Mouse (Mus musculus) ES-Bruce4 (cell line): ENCODE data around the gene Pnldc1. TPM values are rescaled to one million over a fixed set of nuclear protein-coding genes. Genes with fewer than 3 reads are reported as not detected.

ENCODE experiments used
- H3K27ac ChIP-seq: 2 replicates; pipeline ENCODE4 v1.5.1; 2012; ENCODE audit warnings: low read length, inconsistent platforms; ENCODE audit not compliant: insufficient read depth
- H3K27me3 ChIP-seq: 2 replicates; pipeline ENCODE4 v1.6.1; 2012; ENCODE audit warnings: mild to moderate bottlenecking, low read length, inconsistent platforms; ENCODE audit not compliant: control insufficient read depth, poor library complexity, insufficient read depth, severe bottlenecking
- H3K36me3 ChIP-seq: 2 replicates; pipeline ENCODE4 v1.6.1; 2012; ENCODE audit warnings: inconsistent platforms, mild to moderate bottlenecking, low read length, moderate library complexity; ENCODE audit not compliant: control insufficient read depth, poor library complexity, insufficient read depth, severe bottlenecking
- H3K4me1 ChIP-seq: one replicate; pipeline ENCODE4 v1.8.1; 2011; ENCODE audit warnings: low read length; ENCODE audit not compliant: control insufficient read depth, insufficient read depth
- H3K4me3 ChIP-seq: 2 replicates; pipeline ENCODE4 v1.5.1; 2011; ENCODE audit warnings: low read depth, mild to moderate bottlenecking, low read length
- H3K9ac ChIP-seq: 2 replicates; pipeline ENCODE4 v1.6.1; 2012; ENCODE audit warnings: low read depth, mild to moderate bottlenecking, inconsistent platforms; ENCODE audit not compliant: poor library complexity, severe bottlenecking
- H3K9me3 ChIP-seq: replicated peaks from 2 replicates; pipeline ENCODE4 v1.6.1; 2012; ENCODE audit warnings: mild to moderate bottlenecking, low read length, inconsistent platforms; ENCODE audit not compliant: control insufficient read depth, poor library complexity, insufficient read depth, severe bottlenecking
- CTCF ChIP-seq: IDR thresholded peaks from one replicate; pipeline ENCODE4 v1.8.1; 2011; ENCODE audit warnings: low read depth, low read length
- EP300 ChIP-seq: IDR thresholded peaks from 2 replicates; pipeline ENCODE4 v1.6.1; 2011; ENCODE audit warnings: low read depth, low read length; ENCODE audit not compliant: insufficient read depth
- POLR2A ChIP-seq: IDR thresholded peaks from one replicate; pipeline ENCODE4 v1.8.1; 2011; ENCODE audit warnings: low read length; ENCODE audit not compliant: insufficient read depth
- polyA plus RNA-seq: library from polyadenylated mRNA; stranded (reverse); fragments of >200 nt; gene quantifications from 2 replicates; pipeline ENCODE4 v1.2.4, GENCODE M21; 2011; ENCODE audit warnings: low read depth; ENCODE audit not compliant: missing spikeins, insufficient read depth, insufficient read length

Pnldc1 gene
- polyA plus RNA-seq, 1 experiment = 31.8 TPM

GRCm38 (mm10) chr17:12915881-12916583 is 6.0 kb upstream of the Pnldc1 start, which contains the start of gene Mrpl18:
Gene Mrpl18 (minus strand): TSS chr17:12916345.
- peak within 1 kb of the TSS; percentile 62 for H3K27ac ChIP-seq
- peaks cover 52% of the 10 kb centered on the region for H3K36me3 ChIP-seq
- H3K27me3 ChIP-seq = no peaks in the 10 kb centered on the region
- H3K9me3 ChIP-seq = no peaks in the 10 kb centered on the region
- H3K9ac ChIP-seq = peak within 1 kb of the TSS; percentile 94
- peak within 1 kb of the TSS; percentile 98 for H3K4me3 ChIP-seq
- H3K4me1 ChIP-seq = peaks cover 2% of the 10 kb centered on the region
- peak; percentile 95 for TF ChIP-seq POLR2A
- TF ChIP-seq CTCF = no peak
- 0 out of 2 replicates have a peak, but pooled peaks have one; percentile 11 for TF ChIP-seq EP300

- Histone ChIP-seq H3K9ac (peak within 1 kb of the TSS; percentile 94), H3K4me1 (peaks cover 2% of the 10 kb centered on the region), H3K36me3 (peaks cover 47% of the 10 kb centered on the region), H3K9me3 (no peaks in the 10 kb centered on the region), H3K27ac (peak within 1 kb of the TSS; percentile 62), H3K27me3 (no peaks in the 10 kb centered on the region), H3K4me3 (peak within 1 kb of the TSS; percentile 98)
- TF ChIP-seq CTCF (no peak), EP300 (no peak), POLR2A (no peak)
Observed at GRCm38 (mm10) chr17:12915488-12915880, 5.5 kb upstream of the Pnldc1 start, which contains the start of gene Tcp1. Gene Tcp1 (plus strand): TSS chr17:12915701.

- H3K27me3 ChIP-seq = no peaks in the 10 kb centered on the region
- H3K27ac ChIP-seq = no peak overlapping the region
- H3K9ac ChIP-seq = peak overlapping the region; percentile 34; the same call in 1 of the 2 replicates
- peaks cover 27% of the 10 kb centered on the region for H3K36me3 ChIP-seq
- H3K4me3 ChIP-seq = no peak overlapping the region; the same call in 1 of the 2 replicates
- no peaks in the 10 kb centered on the region for H3K9me3 ChIP-seq
- no peaks in the 10 kb centered on the region for H3K4me1 ChIP-seq
- TF ChIP-seq POLR2A (no peak), CTCF (no peak), EP300 (no peak)
Observed at GRCm38 (mm10) chr17:12910391-12910790, 361 bp upstream of the Pnldc1 start.

GRCm38 (mm10) chr17:12906436-12906835 is 3.6 kb downstream of the Pnldc1 start:
- TF ChIP-seq EP300 (no peak), CTCF (no peak), POLR2A (no peak)
- H3K27ac ChIP-seq = no peak overlapping the region
- H3K36me3 ChIP-seq = peaks cover 12% of the 10 kb centered on the region; the same call in 1 of the 2 replicates

GRCm38 (mm10) chr17:12905810-12906209 is 4.2 kb downstream of the Pnldc1 start:
- Histone ChIP-seq H3K9me3 (no peaks in the 10 kb centered on the region), H3K4me3 (no peak overlapping the region), H3K27me3 (no peaks in the 10 kb centered on the region), H3K4me1 (no peaks in the 10 kb centered on the region), H3K9ac (no peak overlapping the region), H3K36me3 (peaks cover 12% of the 10 kb centered on the region; the same call in 1 of the 2 replicates), H3K27ac (no peak overlapping the region)
- TF ChIP-seq POLR2A = no peak

More at GRCm38 (mm10) chr17:12906436-12906835, 3.6 kb downstream of the Pnldc1 start:
- H3K9me3 ChIP-seq = no peaks in the 10 kb centered on the region
- no peaks in the 10 kb centered on the region for H3K27me3 ChIP-seq
- H3K9ac ChIP-seq = no peak overlapping the region
- H3K4me1 ChIP-seq = no peaks in the 10 kb centered on the region
- no peak overlapping the region for H3K4me3 ChIP-seq

- H3K36me3 ChIP-seq = peaks cover 12% of the 10 kb centered on the region; the same call in 1 of the 2 replicates
Observed at GRCm38 (mm10) chr17:12904349-12904748, 5.7 kb downstream of the Pnldc1 start.

More at GRCm38 (mm10) chr17:12904349-12904748, 5.7 kb downstream of the Pnldc1 start:
- no peaks in the 10 kb centered on the region for H3K4me1 ChIP-seq
- H3K9me3 ChIP-seq = no peaks in the 10 kb centered on the region
- no peaks in the 10 kb centered on the region for H3K27me3 ChIP-seq
- no peak overlapping the region for H3K9ac ChIP-seq
- TF ChIP-seq POLR2A (no peak), CTCF (no peak), EP300 (no peak)
- no peak overlapping the region for H3K4me3 ChIP-seq
- no peak overlapping the region for H3K27ac ChIP-seq
